Mouse (Mus musculus) neural tube, embryonic 11.5 days (tissue): ENCODE measurements around the gene Gal3st2b. TPM values are rescaled to one million over a fixed set of nuclear protein-coding genes. Genes with fewer than 3 reads are reported as not detected.
"Not testable (repeated sequence)": the region's sequence is repeated elsewhere in the genome, so short reads cannot be mapped to it uniquely, and the experiment has no call there.

Experiments
- ATAC-seq: fragments of 200-750 bp; cut with Nextera tagmentation; 2 replicates; pipeline ENCODE4 v1.8.0; 2017; ENCODE audit warnings: moderate number of reproducible peaks, mild to moderate bottlenecking, moderate TSS enrichment, moderate library complexity; ENCODE audit not compliant: insufficient read depth, low FRiP score, low TSS enrichment
- DNase-seq: peaks from one replicate; pipeline ENCODE4 v3.0.0-alpha.2; 2015; ENCODE audit warnings: low spot score
- H3K27ac ChIP-seq: fragments of 300-500 bp; sonication (generic); 2 replicates; pipeline ENCODE4 v1.5.1; 2014; ENCODE audit warnings: low read depth, mild to moderate bottlenecking, low read length
- H3K27me3 ChIP-seq: fragments of 300-500 bp; sonication (generic); 2 replicates; pipeline ENCODE4 v1.6.1; 2014; ENCODE audit warnings: mild to moderate bottlenecking, low read length, mixed read lengths; ENCODE audit not compliant: control insufficient read depth, insufficient read depth
- H3K36me3 ChIP-seq: fragments of 300-500 bp; sonication (generic); 2 replicates; pipeline ENCODE4 v1.6.1; 2014; ENCODE audit warnings: mild to moderate bottlenecking, low read length, moderate library complexity, mixed read lengths; ENCODE audit not compliant: control insufficient read depth, insufficient read depth
- H3K4me1 ChIP-seq: fragments of 300-500 bp; sonication (generic); 2 replicates; pipeline ENCODE4 v1.6.1; 2014; ENCODE audit warnings: low read length, mixed read lengths; ENCODE audit not compliant: control insufficient read depth, insufficient read depth
- H3K4me2 ChIP-seq: fragments of 300-500 bp; sonication (generic); 2 replicates; pipeline ENCODE4 v1.6.1; 2014; ENCODE audit warnings: low read depth, mild to moderate bottlenecking, moderate library complexity
- H3K4me3 ChIP-seq: fragments of 300-500 bp; sonication (generic); 2 replicates; pipeline ENCODE4 v1.5.1; 2014; ENCODE audit warnings: low read depth, low read length
- H3K9ac ChIP-seq: fragments of 300-500 bp; sonication (generic); 2 replicates; pipeline ENCODE4 v1.6.1; 2014; ENCODE audit warnings: mild to moderate bottlenecking, low read length
- H3K9me3 ChIP-seq: fragments of 300-500 bp; sonication (generic); 2 replicates; pipeline ENCODE4 v1.6.1; 2016; ENCODE audit warnings: low read length; ENCODE audit not compliant: control insufficient read depth
- WGBS: fragments of 180-500 bp; shearing (Covaris S2); extraction: QIAGEN DNeasy Blood & Tissue Kit; methylation state at CpG from one replicate; pipeline ENCODE4 v1.1.7; 2014; 5-methylcytosine and 5-hydroxymethylcytosine counted together
- polyA plus RNA-seq: library from polyadenylated mRNA; unstranded; fragments of >200 nt; fragmentation: Nextera tagmentation; extraction: Ambion mirVana; gene quantifications from 2 replicates; pipeline ENCODE4 v1.2.1, GENCODE M21; 2014

Gene Gal3st2b
- polyA plus RNA-seq, 1 experiment from 2014 or later, result not detected

DNA sequence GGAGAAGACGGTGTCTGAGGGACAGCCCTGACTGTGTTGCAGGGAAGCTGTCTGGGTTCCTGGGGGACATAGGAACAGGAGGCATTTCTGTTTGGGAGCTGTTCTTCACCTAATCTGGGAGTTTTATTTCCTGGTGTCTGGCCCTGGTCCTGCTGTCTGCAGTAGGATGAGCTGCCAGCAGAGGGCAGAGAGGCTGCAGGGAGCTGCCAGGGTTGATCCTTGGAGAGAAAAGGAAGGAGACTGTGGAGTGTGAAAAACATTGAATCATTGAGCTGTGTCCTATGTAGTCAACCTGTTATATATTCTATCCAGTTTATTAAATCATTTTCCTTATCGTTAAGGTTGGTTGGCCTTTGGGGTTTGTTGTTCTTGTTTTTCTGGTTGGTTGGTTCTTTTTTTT, 6.2 kb upstream of the Gal3st2b start:
- not testable (repeated sequence) for ATAC-seq, H3K27me3 ChIP-seq, H3K9me3 ChIP-seq, H3K4me1 ChIP-seq, H3K4me2 ChIP-seq, H3K9ac ChIP-seq, H3K36me3 ChIP-seq, H3K27ac ChIP-seq, H3K4me3 ChIP-seq, DNase-seq
- no CpG with 5 or more reads among the region's 2 CpGs for WGBS

DNA sequence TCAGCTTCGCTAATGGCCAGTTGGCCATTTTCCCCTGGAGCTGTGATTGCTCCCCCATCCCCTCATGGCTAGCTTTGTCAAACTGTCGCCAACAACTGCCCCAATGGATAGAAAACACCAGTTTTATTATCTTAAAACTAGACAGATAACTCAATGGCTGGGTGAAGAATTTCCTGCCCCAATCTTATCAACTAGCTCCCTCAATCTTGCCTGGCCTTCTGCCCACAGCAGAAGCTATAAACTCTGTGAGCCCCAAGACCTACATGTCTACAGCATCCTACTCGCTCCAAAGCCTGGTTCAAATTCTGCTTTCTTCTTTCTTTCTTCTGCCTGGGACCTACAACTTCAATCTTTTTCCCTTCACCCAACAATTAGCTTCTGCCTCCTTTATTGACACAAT, 951 bp upstream of the Gal3st2b start:
- not testable (repeated sequence) for DNase-seq, H3K9me3 ChIP-seq, H3K4me2 ChIP-seq, H3K9ac ChIP-seq, ATAC-seq, H3K36me3 ChIP-seq, H3K27ac ChIP-seq, H3K4me3 ChIP-seq, H3K27me3 ChIP-seq, H3K4me1 ChIP-seq
- 87% methylated on average over 3 of the region's 3 CpGs for WGBS

DNA sequence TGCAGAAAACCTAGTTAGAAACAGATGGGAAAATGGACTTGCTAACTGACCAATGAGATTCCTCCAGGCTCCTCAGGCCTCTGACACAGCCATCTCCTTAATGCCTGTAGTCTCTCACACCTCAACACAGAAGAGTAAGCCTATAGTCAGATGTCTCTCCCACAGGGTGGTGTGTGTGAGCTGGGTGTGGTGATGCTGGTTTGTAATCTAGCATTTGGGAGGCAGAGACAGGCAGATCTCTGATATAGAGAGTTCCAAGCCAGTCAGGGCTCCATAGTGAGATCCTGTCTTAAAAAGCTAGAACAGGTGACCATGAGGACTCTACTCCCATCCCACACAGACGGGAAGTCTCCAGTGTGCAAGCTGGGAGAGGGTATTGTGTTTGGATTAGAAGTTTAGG, 664 bp downstream of the Gal3st2b start:
- H3K4me2 ChIP-seq, H3K9ac ChIP-seq, H3K27ac ChIP-seq, H3K4me3 ChIP-seq, ATAC-seq, H3K9me3 ChIP-seq, H3K36me3 ChIP-seq, H3K4me1 ChIP-seq, DNase-seq, H3K27me3 ChIP-seq: not testable (repeated sequence)
- 100% methylated on average over 1 of the region's 1 CpGs for WGBS

DNA sequence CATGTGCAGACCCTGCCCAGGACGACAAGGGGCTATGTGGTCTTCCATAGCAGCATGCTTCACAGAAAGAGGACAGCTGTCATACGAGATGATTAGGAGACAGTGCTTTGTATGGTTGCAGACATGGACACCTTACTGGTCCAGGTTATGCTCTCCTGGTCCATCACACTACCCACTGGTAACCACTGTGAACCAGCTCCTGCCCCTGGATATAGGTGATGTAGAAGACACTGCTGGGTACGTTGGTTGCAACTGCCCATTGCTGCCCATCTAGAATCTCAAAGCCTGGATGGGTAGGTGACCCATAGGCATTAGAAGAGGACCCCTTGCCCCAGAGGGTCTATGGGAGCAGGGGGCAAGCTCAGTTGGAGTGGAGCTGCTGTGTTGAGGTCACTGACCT, 1.2 kb downstream of the Gal3st2b start:
- not testable (repeated sequence) for H3K27me3 ChIP-seq, ATAC-seq, H3K4me3 ChIP-seq, DNase-seq, H3K27ac ChIP-seq, H3K9ac ChIP-seq, H3K9me3 ChIP-seq, H3K4me2 ChIP-seq, H3K4me1 ChIP-seq, H3K36me3 ChIP-seq
- 82% methylated on average over 2 of the region's 3 CpGs for WGBS

DNA sequence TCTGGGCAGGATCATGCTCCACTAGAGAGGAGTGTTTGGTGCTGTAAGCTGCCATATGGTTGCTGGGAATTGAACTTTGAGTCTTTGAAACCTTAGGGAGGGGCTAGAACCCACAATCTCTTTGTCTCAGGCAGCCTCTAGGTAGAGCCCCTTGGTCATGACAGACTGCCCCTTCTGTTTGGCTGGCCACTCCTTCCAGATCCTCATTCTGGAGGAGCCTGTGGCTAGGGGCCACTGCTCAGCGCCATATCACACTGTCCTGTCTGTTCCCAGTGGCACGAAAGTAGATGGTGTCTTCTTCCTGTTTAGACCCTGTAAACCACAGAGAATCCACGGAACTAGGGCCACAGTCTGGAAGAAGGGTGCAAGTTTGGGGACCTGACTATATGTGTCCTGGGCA, 4.5 kb downstream of the Gal3st2b start:
- not testable (repeated sequence) for DNase-seq, H3K9ac ChIP-seq, H3K27me3 ChIP-seq, H3K4me3 ChIP-seq, ATAC-seq, H3K9me3 ChIP-seq, H3K36me3 ChIP-seq, H3K27ac ChIP-seq, H3K4me2 ChIP-seq, H3K4me1 ChIP-seq
- WGBS, result 89% methylated on average over 3 of the region's 3 CpGs

DNA sequence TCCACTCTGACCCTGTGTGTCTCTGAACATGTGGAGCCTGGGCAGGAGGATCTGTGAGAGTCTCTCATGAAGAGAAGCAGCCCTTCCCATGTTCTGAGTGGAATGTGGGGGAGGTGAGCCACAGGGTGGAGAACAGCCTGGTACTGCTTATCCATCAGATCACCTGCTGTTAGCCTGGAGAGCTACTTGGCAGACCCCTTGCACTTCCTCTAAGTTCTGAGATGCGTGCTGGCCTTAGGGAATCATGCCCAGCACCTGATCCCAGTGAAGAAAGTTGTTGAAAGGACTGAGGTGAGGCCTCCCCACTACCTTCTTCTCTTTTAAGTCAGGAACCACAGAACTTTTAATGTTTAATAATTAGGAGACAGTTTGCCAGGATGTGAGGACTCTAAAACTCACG, 5.0 kb downstream of the Gal3st2b start:
- not testable (repeated sequence) for H3K4me1 ChIP-seq, DNase-seq, H3K4me2 ChIP-seq, H3K9ac ChIP-seq, ATAC-seq, H3K27me3 ChIP-seq, H3K36me3 ChIP-seq, H3K9me3 ChIP-seq, H3K4me3 ChIP-seq, H3K27ac ChIP-seq
- WGBS, result 73% methylated on average over 2 of the region's 2 CpGs

DNA sequence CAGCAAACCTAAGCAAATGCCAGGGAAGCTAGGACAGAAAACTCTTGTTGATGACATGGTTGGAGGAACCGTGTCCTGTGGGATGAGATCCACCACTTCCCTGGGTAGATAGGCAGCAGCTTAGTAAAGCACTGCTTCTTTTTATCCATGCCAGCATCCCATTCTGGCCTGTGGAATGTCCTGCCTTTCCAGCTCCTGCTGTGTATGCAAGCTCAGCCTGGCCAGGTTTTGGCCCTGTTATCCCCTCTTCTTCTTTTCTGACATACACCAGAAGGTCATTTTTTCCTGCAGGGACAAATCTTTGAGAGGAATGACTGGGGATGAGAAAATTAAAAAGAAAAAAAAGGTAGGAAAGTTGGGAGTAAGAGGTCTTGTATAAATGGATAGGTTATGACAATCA, 17.3 kb downstream of the Gal3st2b start:
- H3K4me3 ChIP-seq, H3K4me1 ChIP-seq, H3K9me3 ChIP-seq, DNase-seq, H3K27me3 ChIP-seq, H3K27ac ChIP-seq, H3K9ac ChIP-seq, H3K36me3 ChIP-seq, ATAC-seq, H3K4me2 ChIP-seq: not testable (repeated sequence)
- 92% methylated on average over 1 of the region's 1 CpGs for WGBS

DNA sequence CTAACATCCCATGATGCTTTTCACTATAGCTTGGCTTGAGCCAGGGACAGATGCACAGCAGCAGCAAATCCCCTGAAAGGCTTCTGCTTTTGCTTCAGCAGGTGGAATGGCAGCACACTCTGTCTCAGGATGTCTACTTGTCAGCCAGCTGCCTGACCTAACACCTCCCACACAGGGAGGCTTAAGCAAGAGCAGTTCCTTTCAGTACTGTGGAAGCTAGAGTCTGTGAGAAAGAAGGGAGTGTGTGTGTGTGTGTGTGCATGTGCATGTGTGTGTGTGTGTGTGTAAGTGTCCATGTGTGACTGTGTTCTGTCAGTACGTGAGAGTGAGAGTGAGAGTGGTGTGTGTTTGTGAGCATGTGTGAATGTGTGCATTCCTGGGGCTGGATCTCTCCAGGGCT, 19.7 kb downstream of the Gal3st2b start:
- WGBS, result 80% methylated on average over 1 of the region's 1 CpGs
- H3K36me3 ChIP-seq, H3K27me3 ChIP-seq, H3K4me3 ChIP-seq, H3K9me3 ChIP-seq, ATAC-seq, H3K4me2 ChIP-seq, H3K27ac ChIP-seq, H3K9ac ChIP-seq, H3K4me1 ChIP-seq, DNase-seq: not testable (repeated sequence)

DNA sequence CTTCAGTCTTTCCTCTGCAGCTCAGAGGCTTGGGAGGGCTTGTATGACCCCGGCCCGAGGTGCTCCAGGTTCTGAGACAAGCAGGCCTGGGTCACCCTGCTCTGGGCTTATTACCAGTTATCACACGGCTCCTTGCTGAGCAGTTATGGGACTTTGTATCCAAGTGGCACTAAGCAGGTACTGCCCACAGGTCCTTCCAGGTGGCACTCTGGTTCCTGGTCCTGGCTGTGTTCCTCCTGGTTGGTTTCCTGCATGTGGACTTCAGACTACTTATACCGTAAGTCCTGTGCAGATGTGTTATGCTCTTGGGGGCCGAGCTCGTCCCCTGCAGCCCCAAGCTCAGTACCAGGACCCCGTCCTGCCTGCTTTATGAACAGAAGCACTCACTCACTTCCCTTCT, 20.3 kb downstream of the Gal3st2b start:
- H3K4me2 ChIP-seq, H3K27me3 ChIP-seq, H3K27ac ChIP-seq, H3K4me1 ChIP-seq, DNase-seq, H3K9me3 ChIP-seq, H3K36me3 ChIP-seq, H3K9ac ChIP-seq, ATAC-seq, H3K4me3 ChIP-seq: not testable (repeated sequence)
- 85% methylated on average over 7 of the region's 7 CpGs for WGBS
